Mouse (Mus musculus) adrenal gland, postnatal 4 days (tissue): ENCODE data around the gene Rabif. TPM values are rescaled to one million over a fixed set of nuclear protein-coding genes. Genes with fewer than 3 reads are reported as not detected.
A peak's percentile ranks its signal among the peaks of the same experiment; 100 is the strongest.
"Not testable (repeated sequence)": the region's sequence is repeated elsewhere in the genome, so short reads cannot be mapped to it uniquely, and the experiment has no call there.

Experiments used
- DNase-seq, 2 experiments: peaks; one replicate each; pipeline ENCODE4 v3.0.0; 2021 to 2022; ENCODE audit warnings: low spot score in 2 of 2, mixed read lengths in 2 of 2
- total RNA-seq, 2 experiments: library from RNA; stranded (reverse); gene quantifications; 2 replicates each; pipeline ENCODE4 v1.2.3; 2021

The Rabif gene
- total RNA-seq, 2 experiments from 2014 or later = 28.7 to 29.6 TPM

- no peak for DNase-seq
Measured at GRCm38 (mm10) chr1:134512183-134512582, 17.7 kb downstream of the Rabif start.

- no peak for DNase-seq
Measured at GRCm38 (mm10) chr1:134512584-134512983, 18.1 kb downstream of the Rabif start.

- DNase-seq = no peak
Measured at GRCm38 (mm10) chr1:134513312-134513860, 18.9 kb downstream of the Rabif start.

DNA sequence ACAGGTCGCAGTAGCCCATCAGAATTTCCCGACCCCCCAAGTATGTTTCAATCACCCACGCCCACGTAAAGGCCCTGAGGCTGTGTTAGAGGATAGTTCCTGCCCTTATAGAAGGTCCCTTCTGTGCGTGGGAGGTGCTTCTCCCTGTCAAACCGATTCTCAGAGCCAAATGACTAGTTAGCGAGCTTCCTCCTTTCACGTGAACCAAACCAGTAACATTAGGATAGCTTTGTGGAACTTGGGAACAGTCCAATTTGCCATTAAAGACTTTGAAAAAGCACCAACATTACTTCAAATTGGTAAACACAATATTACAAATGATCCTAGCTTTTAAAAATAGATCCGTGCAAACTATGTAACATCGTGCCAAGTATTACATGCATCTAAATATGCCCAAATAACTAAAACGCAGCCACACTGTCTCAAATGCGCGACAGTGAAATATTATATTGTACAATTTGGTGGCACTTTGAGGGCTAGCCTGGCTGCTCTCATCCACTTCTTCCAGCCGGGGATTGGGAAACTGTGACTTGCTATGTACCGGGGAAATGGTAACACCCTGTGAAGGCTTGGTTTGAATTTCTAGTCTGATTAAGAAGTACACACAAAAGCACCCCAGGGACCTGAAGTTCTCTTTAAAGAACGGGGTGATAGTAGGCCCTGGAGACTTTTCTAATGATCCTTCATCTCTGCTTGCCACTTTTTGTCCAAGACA lies 19.6 kb downstream of the Rabif start:
- DNase-seq = no peak

GRCm38 (mm10) chr1:134515891-134516290 lies 21.4 kb downstream of the Rabif start:
- DNase-seq = no peak

DNA sequence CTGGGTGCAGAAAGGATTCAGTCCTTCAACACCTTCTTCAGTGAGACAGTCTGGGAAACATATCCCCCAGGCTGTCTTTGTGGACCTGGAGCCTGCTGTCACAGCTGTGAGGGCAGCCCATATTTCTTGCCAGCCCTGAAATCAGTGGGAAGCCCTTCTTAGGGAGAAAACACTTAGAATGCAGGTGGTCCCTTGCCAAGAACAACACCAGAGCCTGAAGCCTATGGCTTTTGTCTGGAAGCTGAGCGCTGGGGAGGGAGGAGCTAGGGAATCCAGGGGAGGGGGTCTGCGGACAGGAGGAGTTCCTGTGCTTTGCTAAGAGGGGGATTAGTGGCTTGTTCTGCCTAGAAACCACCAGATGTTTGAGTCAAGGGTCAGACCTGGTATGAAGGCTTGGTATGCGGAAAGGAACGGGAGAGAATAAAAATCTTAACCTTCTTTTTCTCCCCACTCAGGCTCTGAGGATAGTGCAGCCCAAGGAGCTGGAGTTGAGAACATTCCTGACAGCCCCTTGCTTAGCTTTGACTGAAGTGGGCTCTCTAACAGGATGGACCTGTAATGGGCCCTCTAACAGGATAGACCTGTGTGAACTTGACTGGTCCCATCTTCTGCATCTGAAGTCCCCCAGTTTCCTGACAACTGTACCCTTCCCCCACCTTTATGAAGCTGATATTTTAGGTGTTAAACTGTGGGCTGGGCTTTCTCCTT lies 22.2 kb downstream of the Rabif start:
- DNase-seq = no peak

GRCm38 (mm10) chr1:134517841-134518240 lies 23.4 kb downstream of the Rabif start:
- DNase-seq = not testable (repeated sequence)

- DNase-seq = peak; percentile 34 to 72
Measured at GRCm38 (mm10) chr1:134518677-134519076, 24.2 kb downstream of the Rabif start.

- DNase-seq = not testable (repeated sequence)
Measured at GRCm38 (mm10) chr1:134519201-134519600, 24.8 kb downstream of the Rabif start.

GRCm38 (mm10) chr1:134520001-134520721 lies 25.7 kb downstream of the Rabif start:
- no peak for DNase-seq

DNA sequence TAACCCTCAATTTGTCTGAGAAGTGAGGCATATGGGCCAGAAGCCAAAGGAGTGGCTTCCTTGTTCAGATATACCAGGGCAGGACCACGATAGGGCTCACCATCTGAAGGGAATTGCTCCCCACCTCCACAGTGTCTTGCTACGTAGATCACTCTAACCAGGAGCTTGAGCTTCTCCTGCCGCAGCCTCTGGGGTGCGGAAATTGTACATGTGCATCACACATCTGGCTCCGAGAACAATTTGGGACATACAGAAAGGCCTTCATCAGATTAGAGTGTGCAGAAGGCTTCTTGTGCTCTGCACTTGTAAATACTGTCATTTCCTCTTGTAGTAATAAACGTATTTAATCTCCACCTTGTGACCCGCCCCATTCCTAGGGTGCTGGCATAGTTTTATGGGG lies 26.7 kb downstream of the Rabif start:
- DNase-seq = no peak

DNA sequence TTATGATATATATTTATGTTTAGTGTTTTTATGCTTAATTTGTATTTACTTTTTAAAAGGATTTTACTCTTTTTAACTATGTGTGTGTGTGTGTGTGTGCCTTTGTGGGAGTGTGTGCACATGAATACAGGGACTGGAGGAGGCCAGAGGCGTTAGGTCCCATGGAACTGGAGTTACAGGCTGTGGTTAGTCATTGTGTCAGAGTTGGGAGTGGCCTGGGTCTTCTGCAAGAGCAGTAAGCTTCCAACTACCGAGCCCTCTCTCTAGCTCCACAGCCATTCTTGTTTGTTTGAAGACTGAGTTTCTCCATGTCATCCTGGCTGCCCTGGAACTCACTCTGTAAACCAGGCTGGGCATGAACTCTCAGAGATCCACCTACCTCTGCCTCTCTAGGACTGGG lies 27.9 kb downstream of the Rabif start:
- DNase-seq = no peak

GRCm38 (mm10) chr1:134524424-134524823 lies 30.0 kb downstream of the Rabif start:
- no peak for DNase-seq

DNA sequence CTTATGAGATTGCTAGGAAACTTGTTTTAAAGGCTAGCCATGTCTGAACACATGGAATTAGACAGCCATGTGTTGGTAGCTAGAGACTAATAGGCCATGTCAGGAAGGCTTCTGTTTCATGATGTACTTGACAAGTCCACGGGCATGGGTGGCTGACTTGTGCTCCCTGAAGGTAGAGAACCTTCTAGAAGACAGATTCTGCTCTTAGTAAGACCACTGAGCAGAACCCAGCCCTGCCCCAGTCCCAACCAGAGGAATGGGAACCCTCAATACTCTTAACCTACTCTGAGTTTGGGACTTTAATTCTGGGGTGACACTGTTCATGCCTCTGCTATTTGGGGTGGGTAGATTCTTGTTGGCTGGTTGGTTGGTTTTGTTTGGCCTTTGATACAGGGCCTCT lies 30.6 kb downstream of the Rabif start:
- DNase-seq = no peak

DNA sequence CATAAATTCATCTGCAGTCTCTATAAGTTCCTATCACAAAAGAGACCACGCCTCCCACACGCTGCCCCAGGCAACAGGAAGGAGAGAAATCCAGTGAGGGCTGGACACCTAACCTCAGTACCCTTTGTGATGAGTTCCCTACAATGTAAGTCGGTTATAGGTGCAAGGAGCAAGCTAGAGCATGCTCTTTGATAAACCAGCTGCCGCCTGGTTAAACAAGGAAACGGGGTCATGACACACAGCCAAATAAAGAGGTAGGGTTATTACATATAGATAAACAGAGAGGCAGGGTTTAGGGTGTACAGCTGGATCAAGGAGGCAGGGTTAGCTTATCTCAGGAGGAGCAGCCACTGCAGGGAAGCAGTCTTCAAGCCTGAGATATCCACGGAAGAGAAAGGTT lies 32.3 kb downstream of the Rabif start:
- DNase-seq = no peak

DNA sequence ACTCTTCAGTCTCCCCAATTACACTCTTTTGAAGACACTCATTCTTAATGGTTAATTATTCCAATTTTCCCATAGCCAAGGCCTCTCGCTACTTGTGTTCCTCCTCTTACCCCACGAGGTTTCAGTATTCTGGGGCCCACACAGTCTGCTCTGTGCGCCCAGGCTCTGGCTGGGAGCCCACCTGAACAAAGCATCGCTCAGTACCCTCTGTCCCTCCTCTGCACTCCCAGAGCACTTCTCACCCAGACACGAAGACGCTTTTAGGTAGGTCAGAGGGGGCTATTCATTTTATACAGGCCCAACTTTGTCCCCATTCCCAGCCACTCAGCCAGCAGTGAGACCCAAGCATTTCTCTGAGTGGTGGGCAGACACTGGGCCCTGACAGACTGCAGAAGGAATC lies 36.2 kb downstream of the Rabif start:
- no peak for DNase-seq

DNA sequence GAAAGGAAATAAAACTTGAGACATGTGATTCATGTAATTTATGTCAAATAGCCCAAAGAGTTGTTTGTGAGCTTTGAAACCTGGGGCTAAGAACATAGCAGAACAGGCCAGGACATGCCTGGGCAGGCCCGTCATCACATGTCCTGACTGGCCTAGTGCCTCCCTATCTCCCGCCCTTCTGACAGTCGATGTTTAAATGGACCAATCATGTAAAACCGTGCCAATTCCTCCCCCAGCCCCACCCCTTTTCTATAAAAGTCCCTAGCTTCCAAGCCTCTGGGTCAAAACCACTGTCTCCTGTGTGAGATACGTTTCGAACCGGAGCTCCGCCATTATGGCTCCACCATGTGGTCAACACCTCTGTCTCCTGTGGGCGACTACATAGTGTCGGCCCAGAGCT lies 39.3 kb downstream of the Rabif start:
- not testable (repeated sequence) for DNase-seq

DNA sequence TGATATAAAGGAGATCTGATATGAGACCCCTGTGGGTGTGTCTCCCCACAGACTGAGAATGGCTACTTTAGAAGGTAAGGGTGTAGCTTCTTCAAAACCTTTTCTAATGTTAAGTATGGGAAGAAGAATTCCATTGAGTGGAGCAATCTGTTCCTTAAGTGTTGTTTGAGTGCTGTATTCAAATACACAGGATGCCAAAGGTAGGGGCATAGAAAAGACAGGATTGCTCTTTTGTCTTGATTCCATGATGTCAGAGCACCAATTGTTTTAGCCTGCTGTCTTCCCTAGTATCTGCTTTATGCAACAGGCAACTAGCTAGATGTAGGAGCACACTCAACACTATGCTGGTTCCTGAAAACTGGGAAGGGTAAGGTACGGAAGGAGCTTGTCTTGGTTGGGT lies 40.6 kb downstream of the Rabif start:
- no peak for DNase-seq

DNA sequence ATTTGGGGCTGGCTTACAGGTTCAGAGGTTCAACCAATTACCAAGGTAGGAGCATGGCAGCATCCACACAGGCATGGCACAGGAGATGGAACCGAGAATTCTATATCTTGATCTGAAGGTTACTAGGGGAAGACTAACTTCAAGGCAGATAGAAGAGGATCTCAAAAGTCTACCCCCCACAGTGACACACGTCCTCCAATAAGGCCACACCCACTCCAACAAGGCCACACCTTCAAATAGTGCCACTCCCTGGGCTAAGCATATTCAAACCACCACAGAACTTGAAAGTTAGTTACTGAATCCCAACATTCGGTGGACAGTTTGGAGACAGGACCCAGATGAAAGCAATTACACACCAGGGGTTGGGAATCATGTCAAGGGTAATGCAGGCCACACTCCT lies 41.1 kb downstream of the Rabif start:
- no peak for DNase-seq

- no peak for DNase-seq
Measured at GRCm38 (mm10) chr1:134540610-134541009, 46.2 kb downstream of the Rabif start.

GRCm38 (mm10) chr1:134548231-134548630 lies 53.8 kb downstream of the Rabif start:
- no peak for DNase-seq

DNA sequence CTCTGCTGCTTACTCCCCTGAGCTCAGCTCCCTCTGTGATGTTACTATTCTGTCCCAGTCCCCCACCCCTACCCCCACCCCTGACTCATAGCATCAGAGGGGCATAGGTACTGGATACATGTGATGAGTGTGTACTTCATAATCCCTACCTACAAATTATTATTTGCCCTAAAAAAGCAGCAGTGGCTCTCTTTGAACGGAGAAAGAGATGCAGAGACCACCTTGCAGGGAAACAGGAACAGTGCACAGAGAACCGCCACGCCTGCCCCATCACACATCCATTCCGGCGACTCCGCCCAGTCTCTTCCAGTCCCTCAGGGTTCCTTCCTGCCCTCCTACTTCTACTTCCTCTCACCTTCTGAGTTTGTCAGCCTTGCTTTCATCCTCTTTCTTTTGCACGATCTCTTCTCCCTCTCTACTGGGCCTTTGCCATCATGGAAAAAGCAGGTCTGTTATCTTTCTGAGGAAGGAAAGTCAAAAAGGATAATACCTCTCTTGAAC lies 55.2 kb downstream of the Rabif start, which contains the start of gene Mgat4e:
Gene Mgat4e, minus strand, starts transcription at position 51 of the 501 bp plus-strand sequence.
- no peak for DNase-seq
